Mouse (Mus musculus) stomach, embryonic 14.5 days (tissue): ENCODE data around the gene Mtrf1l. TPM values are rescaled to one million over a fixed set of nuclear protein-coding genes. Genes with fewer than 3 reads are reported as not detected.

Experiments
- ATAC-seq: fragments of 200-750 bp; cut with Nextera tagmentation; 2 replicates; pipeline ENCODE4 v1.8.0; 2017; ENCODE audit warnings: low read depth, moderate TSS enrichment; ENCODE audit not compliant: insufficient number of reproducible peaks, insufficient read depth, low FRiP score
- H3K27ac ChIP-seq: fragments of 300-500 bp; sonication (generic); 2 replicates; pipeline ENCODE4 v1.5.1; 2014; ENCODE audit warnings: mild to moderate bottlenecking, low read length, moderate library complexity, mixed read lengths
- H3K27me3 ChIP-seq: fragments of 300-500 bp; sonication (generic); 2 replicates; pipeline ENCODE4 v1.6.1; 2014; ENCODE audit warnings: low read length, control low read depth, mixed read lengths; ENCODE audit not compliant: control insufficient read depth, insufficient read depth
- H3K36me3 ChIP-seq: fragments of 300-500 bp; sonication (generic); 2 replicates; pipeline ENCODE4 v1.6.1; 2014; ENCODE audit warnings: mild to moderate bottlenecking, control low read depth, low read length, moderate library complexity, mixed read lengths; ENCODE audit not compliant: control insufficient read depth, insufficient read depth
- H3K4me1 ChIP-seq: fragments of 300-500 bp; sonication (generic); 2 replicates; pipeline ENCODE4 v1.6.1; 2014; ENCODE audit warnings: low read length, control low read depth, mixed read lengths; ENCODE audit not compliant: control insufficient read depth, insufficient read depth
- H3K4me2 ChIP-seq: fragments of 300-500 bp; sonication (generic); replicated peaks from 2 replicates; pipeline ENCODE4 v1.6.1; 2014; ENCODE audit warnings: low read depth, low read length, control low read depth
- H3K4me3 ChIP-seq: fragments of 300-500 bp; sonication (generic); 2 replicates; pipeline ENCODE4 v1.5.1; 2014; ENCODE audit warnings: low read depth, low read length, control low read depth
- H3K9ac ChIP-seq: fragments of 300-500 bp; sonication (generic); replicated peaks from 2 replicates; pipeline ENCODE4 v1.6.1; 2014; ENCODE audit warnings: low read depth, mild to moderate bottlenecking, control low read depth, low read length, moderate library complexity, mixed read lengths
- H3K9me3 ChIP-seq: fragments of 300-500 bp; sonication (generic); 2 replicates; pipeline ENCODE4 v1.6.1; 2016; ENCODE audit warnings: low read depth, low read length, control low read depth; ENCODE audit not compliant: control insufficient read depth
- WGBS: fragments of 180-500 bp; shearing (Covaris S2); extraction: QIAGEN DNeasy Blood & Tissue Kit; methylation state at CpG from one replicate; pipeline ENCODE4 v1.1.7; 2014; 5-methylcytosine and 5-hydroxymethylcytosine counted together
- polyA plus RNA-seq: library from polyadenylated mRNA; unstranded; fragments of >200 nt; fragmentation: Nextera tagmentation; extraction: Ambion mirVana; gene quantifications from 2 replicates; pipeline ENCODE4 v1.2.1, GENCODE M21; 2014

The Mtrf1l gene
- polyA plus RNA-seq, 1 experiment from 2014 or later, result 23.3 TPM

GRCm38 (mm10) chr10:5853290-5853868 is 29.7 kb upstream of the Mtrf1l start:
- ATAC-seq, result no peak
- Histone ChIP-seq H3K27me3 (no peaks in the 10 kb centered on the region), H3K9me3 (no peaks in the 10 kb centered on the region), H3K4me1 (no peaks in the 10 kb centered on the region), H3K9ac (no peak overlapping the region), H3K27ac (no peak overlapping the region), H3K4me2 (no peak overlapping the region), H3K4me3 (no peak overlapping the region), H3K36me3 (no peaks in the 10 kb centered on the region)
- WGBS, result 89% methylated on average over 8 of the region's 8 CpGs

GRCm38 (mm10) chr10:5846939-5847338 is 23.2 kb upstream of the Mtrf1l start:
- no peak overlapping the region for H3K4me2 ChIP-seq
- no peaks in the 10 kb centered on the region for H3K9me3 ChIP-seq
- H3K27ac ChIP-seq, result no peak overlapping the region
- H3K4me1 ChIP-seq, result no peaks in the 10 kb centered on the region
- no peak overlapping the region for H3K9ac ChIP-seq
- H3K36me3 ChIP-seq, result no peaks in the 10 kb centered on the region
- ATAC-seq, result no peak
- no peaks in the 10 kb centered on the region for H3K27me3 ChIP-seq
- WGBS, result 35% methylated on average over 2 of the region's 2 CpGs
- no peak overlapping the region for H3K4me3 ChIP-seq

- ATAC-seq, result no peak
- H3K27me3 ChIP-seq, result no peaks in the 10 kb centered on the region
- 82% methylated on average over 4 of the region's 4 CpGs for WGBS
These were observed 17.7 kb upstream of the Mtrf1l start for GRCm38 (mm10) chr10:5841369-5841768.

GRCm38 (mm10) chr10:5826336-5827025 is 2.8 kb upstream of the Mtrf1l start:
- Histone ChIP-seq H3K27ac (no peak overlapping the region), H3K9me3 (no peaks in the 10 kb centered on the region), H3K4me1 (peaks cover 14% of the 10 kb centered on the region), H3K36me3 (no peaks in the 10 kb centered on the region; the same call in 1 of the 2 replicates), H3K27me3 (no peaks in the 10 kb centered on the region), H3K4me2 (no peak overlapping the region), H3K9ac (no peak overlapping the region), H3K4me3 (no peak overlapping the region)
- 71% methylated on average over 6 of the region's 6 CpGs for WGBS
- no peak for ATAC-seq

More at GRCm38 (mm10) chr10:5841369-5841768, 17.7 kb upstream of the Mtrf1l start:
- H3K4me2 ChIP-seq, result no peak overlapping the region
- H3K36me3 ChIP-seq, result no peaks in the 10 kb centered on the region
- H3K9me3 ChIP-seq, result no peaks in the 10 kb centered on the region
- no peak overlapping the region for H3K9ac ChIP-seq
- no peaks in the 10 kb centered on the region for H3K4me1 ChIP-seq
- H3K4me3 ChIP-seq, result no peak overlapping the region
- H3K27ac ChIP-seq, result no peak overlapping the region

GRCm38 (mm10) chr10:5824779-5825178 is 1.1 kb upstream of the Mtrf1l start:
- no peak for ATAC-seq
- H3K9ac ChIP-seq, result no peak overlapping the region; the same call in 1 of the 2 replicates

GRCm38 (mm10) chr10:5823291-5823739 is 395 bp downstream of the Mtrf1l start:
- Histone ChIP-seq H3K4me3 (peak overlapping the region; percentile 82), H3K27me3 (no peaks in the 10 kb centered on the region), H3K4me1 (peaks cover 14% of the 10 kb centered on the region), H3K9me3 (no peaks in the 10 kb centered on the region), H3K27ac (peak overlapping the region; percentile 95), H3K36me3 (peaks cover 18% of the 10 kb centered on the region), H3K9ac (peak overlapping the region; percentile 81), H3K4me2 (peak overlapping the region; percentile 50)
- WGBS, result under 1% methylated on average over 37 of the region's 37 CpGs
- ATAC-seq, result no peak

More at GRCm38 (mm10) chr10:5824779-5825178, 1.1 kb upstream of the Mtrf1l start:
- WGBS, result 2% methylated on average over 3 of the region's 3 CpGs
- H3K4me3 ChIP-seq, result peak overlapping the region; percentile 82
- peak overlapping the region; percentile 95 for H3K27ac ChIP-seq
- no peaks in the 10 kb centered on the region for H3K27me3 ChIP-seq
- no peaks in the 10 kb centered on the region for H3K9me3 ChIP-seq
- H3K36me3 ChIP-seq, result peaks cover 4% of the 10 kb centered on the region; the same call in 1 of the 2 replicates
- peak overlapping the region; percentile 72 for H3K4me2 ChIP-seq
- peaks cover 14% of the 10 kb centered on the region for H3K4me1 ChIP-seq

- no peaks in the 10 kb centered on the region for H3K27me3 ChIP-seq
- H3K9ac ChIP-seq, result no peak overlapping the region
- H3K4me2 ChIP-seq, result no peak overlapping the region
- H3K9me3 ChIP-seq, result no peaks in the 10 kb centered on the region
- no peak overlapping the region for H3K4me3 ChIP-seq
- H3K36me3 ChIP-seq, result peaks cover 52% of the 10 kb centered on the region
- peaks cover 11% of the 10 kb centered on the region for H3K4me1 ChIP-seq
- no peak overlapping the region for H3K27ac ChIP-seq
- no peak for ATAC-seq
- 96% methylated on average over 3 of the region's 3 CpGs for WGBS
These were observed 4.9 kb downstream of the Mtrf1l start for GRCm38 (mm10) chr10:5818772-5819171.

- Histone ChIP-seq H3K27me3 (no peaks in the 10 kb centered on the region), H3K9me3 (no peaks in the 10 kb centered on the region), H3K4me2 (no peak overlapping the region), H3K4me1 (no peaks in the 10 kb centered on the region), H3K9ac (no peak overlapping the region), H3K4me3 (no peak overlapping the region), H3K36me3 (peaks cover 73% of the 10 kb centered on the region), H3K27ac (no peak overlapping the region)
- no peak for ATAC-seq
- 100% methylated on average over 2 of the region's 2 CpGs for WGBS
These were observed 7.7 kb downstream of the Mtrf1l start for GRCm38 (mm10) chr10:5815968-5816367.
